Mouse (Mus musculus) C2C12 (cell line): ENCODE measurements around the gene Zfp92.

Experiments used
- CEBPB ChIP-seq: IDR thresholded peaks from one replicate; pipeline ENCODE4 v1.6.1; 2011; ENCODE audit warnings: low read depth, mild to moderate bottlenecking, control low read depth, moderate library complexity
- CTCF ChIP-seq: IDR thresholded peaks from one replicate; pipeline ENCODE4 v1.5.1; 2011; ENCODE audit not compliant: control insufficient read depth, insufficient read depth, insufficient read length
- MAX ChIP-seq: IDR thresholded peaks from one replicate; pipeline ENCODE4 v1.6.1; 2011; ENCODE audit warnings: mild to moderate bottlenecking, control low read depth
- MYOG ChIP-seq: IDR thresholded peaks from one replicate; pipeline ENCODE4 v1.6.1; 2011; ENCODE audit not compliant: control insufficient read depth, insufficient read length; ENCODE audit errors: extremely low read depth

DNA sequence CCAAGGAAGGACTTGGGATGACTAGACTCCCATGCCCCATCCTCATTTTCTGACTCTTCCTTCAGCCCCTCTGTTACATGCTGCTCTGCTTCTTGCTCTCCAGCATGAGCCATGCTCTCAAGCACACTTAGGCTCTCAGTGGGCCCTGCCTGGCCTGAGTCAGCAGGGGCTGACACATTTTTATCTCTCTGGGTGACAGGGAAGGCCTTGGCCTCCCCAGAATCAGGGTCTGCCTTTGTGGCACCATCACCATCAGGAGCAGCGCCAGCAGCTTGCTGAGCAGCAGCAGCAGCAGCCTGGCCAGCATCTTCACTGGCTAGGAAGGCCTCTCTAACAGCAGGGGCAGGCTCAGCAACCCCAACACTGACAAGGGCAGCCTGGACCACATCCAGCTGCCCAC, 14.4 kb upstream of the Zfp92 start:
- TF ChIP-seq CTCF (no peak), CEBPB (no peak), MAX (no peak), MYOG (no peak)
